Mouse (Mus musculus): ENCODE results near the gene Ddx41.

Gene Ddx41

GRCm38 (mm10) chr13:55507877-55508276 is 28.6 kb downstream of the Ddx41 start:
- no peak for DNase-seq (ENCODE audit: low read depth)

GRCm38 (mm10) chr13:55506697-55507096 is 29.8 kb downstream of the Ddx41 start:
- DNase-seq (ENCODE audit: low read depth) = no peak

- DNase-seq (ENCODE audit: low read depth) = no peak
Measured at GRCm38 (mm10) chr13:55505810-55506209, 30.6 kb downstream of the Ddx41 start.

- DNase-seq (ENCODE audit: low read depth) = no peak
Measured at GRCm38 (mm10) chr13:55504390-55504789, 32.1 kb downstream of the Ddx41 start.

- no peak for DNase-seq (ENCODE audit: low read depth)
Measured at GRCm38 (mm10) chr13:55502405-55502804, 34.1 kb downstream of the Ddx41 start.

GRCm38 (mm10) chr13:55500575-55500974 is 35.9 kb downstream of the Ddx41 start:
- DNase-seq (ENCODE audit: low read depth) = no peak

- no peak for DNase-seq (ENCODE audit: low read depth)
Measured at GRCm38 (mm10) chr13:55498906-55499305, 37.6 kb downstream of the Ddx41 start.

- DNase-seq (ENCODE audit: low read depth) = peak; percentile 16
Measured at GRCm38 (mm10) chr13:55496661-55497060, 39.8 kb downstream of the Ddx41 start.

- DNase-seq (ENCODE audit: low read depth) = no peak
Measured at GRCm38 (mm10) chr13:55495702-55496101, 40.8 kb downstream of the Ddx41 start.

GRCm38 (mm10) chr13:55494883-55495621 is 41.4 kb downstream of the Ddx41 start:
- no peak for DNase-seq (ENCODE audit: low read depth)

GRCm38 (mm10) chr13:55494257-55494656 is 42.2 kb downstream of the Ddx41 start:
- no peak for DNase-seq (ENCODE audit: low read depth)

- DNase-seq (ENCODE audit: low read depth) = peak; percentile 71
Measured at GRCm38 (mm10) chr13:55487578-55488498, 48.6 kb downstream of the Ddx41 start, which contains the start of gene Dbn1. Gene Dbn1 (minus strand): TSS chr13:55488111.

GRCm38 (mm10) chr13:55486916-55487577 is 49.4 kb downstream of the Ddx41 start:
- DNase-seq (ENCODE audit: low read depth) = peak; percentile 53

- peak; percentile 64 for DNase-seq (ENCODE audit: low read depth)
Measured at GRCm38 (mm10) chr13:55486029-55486794, 50.2 kb downstream of the Ddx41 start.

GRCm38 (mm10) chr13:55484520-55485088 is 51.9 kb downstream of the Ddx41 start:
- no peak for DNase-seq (ENCODE audit: low read depth)

GRCm38 (mm10) chr13:55483593-55483992 is 52.9 kb downstream of the Ddx41 start:
- DNase-seq (ENCODE audit: low read depth) = peak; percentile 25

GRCm38 (mm10) chr13:55483071-55483470 is 53.4 kb downstream of the Ddx41 start:
- no peak for DNase-seq (ENCODE audit: low read depth)

- peak; percentile 89 for DNase-seq (ENCODE audit: low read depth)
Measured at GRCm38 (mm10) chr13:55482542-55482941, 53.9 kb downstream of the Ddx41 start.
